Mouse (Mus musculus) layer of hippocampus, adult 9-11 months (tissue): ENCODE results near the gene Atp6v1fnb.

Experiments used
- DNase-seq: peaks from one replicate; pipeline ENCODE4 v3.0.0; 2022

Gene Atp6v1fnb

DNA sequence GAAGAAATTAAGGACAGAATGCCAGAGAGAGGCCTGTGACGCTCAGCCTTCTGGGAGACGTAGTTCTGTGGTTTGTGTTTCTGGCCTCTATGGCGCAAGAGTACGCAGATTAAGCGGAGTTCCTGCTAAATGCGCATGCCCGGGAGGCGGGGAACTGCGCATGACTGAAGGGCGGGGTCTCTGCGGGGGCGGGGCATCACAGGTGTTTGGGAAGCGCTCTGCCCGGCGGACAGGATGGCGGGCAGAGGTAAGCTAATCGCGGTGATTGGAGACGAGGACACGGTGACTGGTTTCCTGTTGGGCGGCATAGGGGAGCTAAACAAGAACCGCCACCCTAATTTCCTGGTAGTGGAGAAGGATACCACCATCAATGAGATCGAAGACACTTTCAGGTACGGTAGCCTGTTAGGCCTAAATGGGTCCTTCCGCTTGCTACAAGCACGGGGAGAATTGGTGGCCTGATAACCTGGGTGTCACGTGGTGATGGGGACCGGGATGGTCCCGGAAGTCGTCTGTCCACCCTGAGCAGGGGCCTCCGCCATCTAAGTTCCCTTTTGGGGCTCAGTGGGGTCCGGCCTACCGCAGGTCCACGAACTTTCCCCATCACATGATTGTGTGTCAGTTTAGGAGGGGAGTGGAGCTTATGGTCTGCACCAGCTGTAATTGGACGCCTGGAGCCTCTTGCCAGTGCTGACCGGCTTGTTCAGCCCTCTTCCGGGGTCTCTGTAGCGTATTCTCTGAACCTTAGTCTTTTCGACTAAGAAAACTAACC is 3.5 kb upstream of the Atp6v1fnb start, which contains the start of gene Atp6v1f:
Atp6v1f (plus strand) TSS at position 136 of the 772 bp plus-strand sequence.
- peak; percentile 93 for DNase-seq

DNA sequence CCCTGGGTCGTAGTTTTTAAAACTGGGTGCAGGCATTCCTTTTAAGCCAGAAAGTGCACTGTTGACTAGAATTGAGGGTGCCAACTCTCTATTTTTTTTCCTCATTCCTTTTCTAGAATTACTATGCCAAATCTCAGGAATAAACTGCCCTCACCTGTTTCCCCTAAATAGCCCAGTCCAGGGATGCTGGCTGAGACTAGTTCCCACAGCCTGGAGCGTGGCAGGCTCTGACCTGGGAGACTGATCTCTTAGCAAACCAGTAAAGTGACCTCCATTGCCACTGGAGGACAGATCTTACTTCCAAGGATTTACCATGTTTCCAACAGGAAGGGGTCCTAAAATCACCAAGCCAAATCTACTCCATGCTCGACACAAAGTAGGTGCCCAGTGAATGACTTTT is 2.4 kb upstream of the Atp6v1fnb start:
- no peak for DNase-seq

DNA sequence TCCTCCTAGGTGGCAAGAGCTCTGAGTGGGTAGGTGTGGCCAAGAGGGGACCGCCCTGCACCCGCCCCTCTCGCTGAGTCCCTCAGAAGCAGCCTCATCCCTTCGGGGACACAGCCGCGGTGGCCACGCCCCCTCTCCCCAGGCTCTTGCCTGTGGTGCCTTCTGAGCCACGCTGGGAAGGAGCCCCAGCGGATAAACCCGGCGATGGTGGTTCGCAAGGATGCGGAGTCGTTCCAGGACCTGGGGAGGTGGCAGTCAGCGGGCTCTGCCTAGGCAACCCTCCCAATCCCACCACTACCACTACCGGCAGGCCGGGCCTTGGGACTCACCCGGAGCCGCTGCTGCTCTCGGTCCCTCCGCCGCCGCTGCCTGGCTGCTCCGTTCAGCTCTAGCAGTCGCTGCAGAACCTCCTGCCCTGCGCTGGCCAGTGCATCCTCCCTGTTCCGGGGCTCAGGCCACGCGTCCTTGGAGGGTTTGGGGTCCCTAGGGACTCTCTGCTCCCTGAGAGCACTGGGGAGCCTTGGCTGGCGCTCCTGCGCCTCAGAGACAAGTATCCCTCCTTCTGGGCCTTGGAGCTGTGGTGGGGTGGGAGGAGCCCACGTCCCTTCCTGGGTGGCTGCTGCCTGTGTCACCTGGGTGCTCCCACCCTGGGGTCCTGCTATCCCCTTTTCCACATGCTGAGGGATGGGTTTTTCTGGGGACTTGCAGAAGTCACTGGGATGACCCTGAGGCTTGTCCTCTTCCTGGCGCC is 2.9 kb downstream of the Atp6v1fnb start:
- peak; percentile 84 for DNase-seq

DNA sequence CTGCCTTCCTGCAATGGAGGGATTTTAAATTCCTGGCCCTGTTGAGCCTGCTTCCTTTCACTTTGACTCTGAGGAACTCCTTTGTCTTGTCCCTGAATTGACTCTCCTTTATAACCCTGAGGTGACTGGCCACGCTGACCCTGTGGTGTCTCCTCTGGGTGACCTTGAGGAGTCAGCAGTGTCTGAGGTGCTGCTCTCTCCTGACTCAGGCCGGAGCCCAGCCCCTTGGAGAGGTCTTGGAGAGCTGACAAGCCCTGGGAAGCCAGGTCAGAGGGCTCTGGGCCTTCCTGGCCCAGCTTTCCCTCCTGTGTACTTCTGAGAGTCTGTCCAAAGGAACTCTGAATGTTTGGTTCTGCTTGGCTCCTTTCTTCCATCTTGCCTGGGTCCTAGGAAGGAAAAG is 3.5 kb downstream of the Atp6v1fnb start:
- no peak for DNase-seq

DNA sequence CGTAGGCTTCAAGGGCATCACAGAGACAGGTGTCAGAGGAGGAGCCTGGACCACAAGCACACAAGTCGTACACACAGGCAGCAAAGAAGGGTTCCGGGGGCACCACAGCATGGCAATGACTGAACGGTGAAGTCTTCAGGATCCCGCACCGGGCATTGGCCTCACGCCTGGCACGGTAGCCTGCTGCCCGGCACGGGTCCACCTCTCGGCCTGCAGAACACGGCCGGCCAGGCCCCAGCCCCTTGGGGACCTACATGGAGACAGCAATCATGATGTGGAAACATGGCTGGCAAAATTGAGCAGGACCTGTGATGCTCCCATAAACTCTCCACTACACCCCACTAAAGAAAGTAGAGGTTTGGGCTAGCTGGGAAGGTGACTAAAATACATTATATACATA is 11.5 kb downstream of the Atp6v1fnb start:
- DNase-seq: no peak

DNA sequence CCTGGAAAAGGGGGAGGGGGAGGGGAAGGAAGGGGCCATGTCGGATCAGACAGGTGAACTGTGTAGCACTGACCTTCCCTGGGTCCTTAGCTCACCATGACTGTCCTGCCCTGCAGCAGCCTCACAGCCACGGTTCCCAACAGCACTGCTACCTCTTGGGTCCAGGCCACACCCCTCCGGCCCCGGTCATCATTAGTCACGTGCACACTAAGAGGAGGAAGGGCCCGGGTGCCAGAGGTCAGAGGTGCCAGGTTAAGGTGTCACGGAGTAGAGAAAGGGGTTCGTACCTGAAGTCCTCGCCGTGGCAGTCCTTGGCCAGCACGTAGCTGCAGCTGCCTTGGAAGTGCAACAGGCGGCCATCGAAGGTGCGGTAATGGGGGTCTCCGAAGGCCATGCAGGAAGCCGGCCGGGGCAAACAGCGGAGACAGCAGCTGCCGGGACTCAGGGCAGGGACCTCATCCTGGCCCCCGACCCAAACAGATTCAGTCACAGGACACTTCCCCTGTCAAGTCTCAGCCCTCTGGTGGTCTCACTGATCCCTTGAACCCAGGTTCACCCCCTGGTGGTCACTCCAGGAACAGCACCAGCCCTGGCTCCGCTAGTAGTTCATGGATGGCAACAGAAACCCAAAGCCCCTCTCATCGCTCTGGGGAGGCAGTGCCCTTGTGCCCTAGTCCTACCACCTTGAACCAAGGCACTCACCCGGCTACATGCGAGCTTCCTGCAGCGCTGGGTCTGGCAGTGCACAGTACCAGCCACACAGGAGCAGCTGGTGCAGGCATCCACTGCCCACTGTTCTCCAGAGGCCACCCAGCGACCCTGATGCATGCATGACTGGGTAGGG is 13.7 kb downstream of the Atp6v1fnb start:
- DNase-seq: no peak

DNA sequence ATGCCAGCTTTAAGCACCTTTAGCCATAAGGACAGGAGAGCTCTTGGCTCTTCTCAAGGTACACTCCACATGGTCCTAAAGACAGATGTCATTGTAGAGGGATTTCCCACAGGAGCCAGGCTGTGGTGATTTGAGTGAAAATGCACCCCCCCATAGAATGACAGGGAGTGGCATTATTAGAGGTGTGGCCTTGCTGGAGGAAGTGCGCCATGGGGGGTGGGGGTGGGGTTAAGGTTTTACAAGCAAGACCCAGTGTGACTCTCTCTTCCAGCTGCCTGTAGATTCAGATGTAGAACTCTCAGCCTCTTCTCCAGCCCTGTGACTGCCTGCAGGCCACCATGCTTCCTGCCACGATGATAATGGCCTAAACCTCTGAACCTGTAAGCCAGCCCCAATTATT is 14.7 kb downstream of the Atp6v1fnb start:
- DNase-seq: no peak

DNA sequence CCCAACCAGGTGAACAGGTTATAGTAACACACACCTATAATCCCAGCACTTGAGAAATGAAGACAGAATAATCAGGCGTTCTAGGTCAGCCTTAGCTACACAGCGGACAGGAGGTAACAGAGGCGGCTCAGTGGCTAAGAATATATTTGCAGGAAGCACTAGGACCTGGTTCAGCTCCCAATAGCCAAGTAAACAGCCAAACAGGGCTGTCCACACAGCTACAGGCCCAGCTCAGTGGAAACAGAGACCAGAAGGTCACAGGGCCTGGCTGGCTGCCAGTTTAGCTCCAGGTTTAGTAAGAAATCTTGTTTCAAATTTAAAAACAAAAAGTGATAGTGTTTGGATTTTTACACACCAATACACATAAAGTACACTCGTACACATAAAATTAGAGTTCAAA is 22.9 kb downstream of the Atp6v1fnb start:
- DNase-seq: no peak

DNA sequence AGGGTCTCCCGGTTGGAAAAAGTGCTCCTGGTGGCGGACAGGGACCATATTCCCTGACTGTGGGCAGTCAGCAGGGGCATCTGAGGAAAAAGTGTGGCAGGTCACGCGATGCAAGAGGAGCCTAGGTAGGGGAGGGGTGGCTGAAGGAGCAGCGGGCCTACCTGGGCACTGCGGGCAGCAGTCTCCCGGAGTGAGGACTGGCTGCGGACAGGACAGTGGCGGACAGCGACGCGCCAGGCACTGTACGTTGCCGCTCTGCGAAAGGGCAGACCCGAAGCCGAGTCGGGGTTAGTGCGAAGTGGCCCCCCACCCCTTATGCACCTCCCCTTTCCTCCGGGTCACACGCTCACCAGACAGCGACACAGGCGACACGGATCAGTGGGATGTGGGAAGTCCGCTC is 25.0 kb downstream of the Atp6v1fnb start:
- DNase-seq: no peak

DNA sequence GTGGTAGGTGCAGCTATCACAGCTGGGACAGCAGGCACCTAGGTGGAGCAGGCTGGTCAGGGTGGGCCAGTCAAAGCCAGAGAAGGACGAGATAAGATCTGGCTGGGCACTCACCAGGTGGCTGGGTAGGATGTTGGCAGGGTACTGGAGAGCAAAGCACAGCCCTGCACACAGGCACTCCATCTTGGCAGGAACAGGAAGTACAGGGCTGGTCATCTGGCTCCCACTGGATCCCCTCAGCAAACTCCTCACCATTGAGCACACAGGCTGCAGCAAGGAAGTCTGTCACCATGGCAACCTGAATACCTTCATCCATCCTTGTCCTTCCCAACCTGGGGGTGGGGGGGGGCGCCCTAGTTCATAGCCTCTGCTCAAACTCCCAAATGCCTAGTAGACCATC is 26.6 kb downstream of the Atp6v1fnb start:
- DNase-seq: no peak

DNA sequence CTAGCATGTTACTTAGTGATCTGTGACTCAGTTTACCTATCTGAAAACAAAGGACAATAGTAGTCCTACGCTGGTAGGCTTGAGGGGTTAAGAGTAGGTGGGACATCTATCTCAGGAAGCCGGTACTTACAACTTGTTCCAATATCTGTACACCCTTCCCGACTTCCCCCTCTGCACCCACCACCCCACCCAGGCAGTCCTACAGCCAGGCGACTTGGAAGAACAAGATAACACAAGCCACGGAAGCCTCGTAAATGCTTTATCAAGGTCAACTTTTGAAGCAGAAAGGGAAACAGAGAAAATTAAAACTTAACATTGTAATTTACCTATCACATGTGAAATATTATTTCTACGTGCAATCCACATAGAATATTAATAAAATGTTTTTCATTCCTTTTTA is 28.9 kb downstream of the Atp6v1fnb start:
- no peak for DNase-seq

DNA sequence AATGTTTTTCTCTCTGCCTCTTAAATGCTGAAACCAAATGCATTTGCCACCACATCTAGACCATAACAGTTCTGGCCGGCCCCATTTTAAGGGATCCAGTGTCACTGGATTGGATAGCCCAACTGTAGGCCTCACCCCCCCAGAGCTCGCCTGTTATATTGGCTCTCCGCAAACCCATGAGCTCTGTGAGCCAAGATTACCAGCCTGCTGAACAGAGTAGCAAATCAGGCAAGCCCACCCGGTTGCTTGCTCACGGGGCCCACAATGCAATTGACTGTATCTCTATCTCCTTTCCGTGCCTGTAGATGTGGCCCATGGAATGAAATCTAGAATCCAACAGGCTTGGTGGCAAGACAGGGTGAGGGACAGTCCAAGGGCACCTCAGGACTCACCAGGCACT is 29.6 kb downstream of the Atp6v1fnb start:
- no peak for DNase-seq

DNA sequence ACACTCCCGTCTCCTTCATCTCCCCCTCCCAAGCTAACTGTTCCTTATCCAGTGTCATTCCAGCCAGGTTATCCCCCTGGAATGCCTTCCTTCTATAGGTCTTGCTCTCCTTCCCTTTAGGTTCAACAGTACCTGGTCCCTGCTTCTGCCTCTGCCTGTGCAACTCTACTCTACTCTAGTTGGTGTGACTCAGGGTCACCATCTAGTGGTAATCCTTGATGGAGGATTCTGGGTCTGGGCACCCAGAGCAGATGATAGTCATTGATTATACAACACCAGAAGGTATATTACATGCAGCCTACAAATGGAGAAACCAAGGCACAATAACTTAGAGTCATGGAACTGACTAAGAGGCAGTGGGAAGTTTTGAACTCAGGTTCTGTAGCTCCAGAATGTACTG is 30.4 kb downstream of the Atp6v1fnb start:
- no peak for DNase-seq

DNA sequence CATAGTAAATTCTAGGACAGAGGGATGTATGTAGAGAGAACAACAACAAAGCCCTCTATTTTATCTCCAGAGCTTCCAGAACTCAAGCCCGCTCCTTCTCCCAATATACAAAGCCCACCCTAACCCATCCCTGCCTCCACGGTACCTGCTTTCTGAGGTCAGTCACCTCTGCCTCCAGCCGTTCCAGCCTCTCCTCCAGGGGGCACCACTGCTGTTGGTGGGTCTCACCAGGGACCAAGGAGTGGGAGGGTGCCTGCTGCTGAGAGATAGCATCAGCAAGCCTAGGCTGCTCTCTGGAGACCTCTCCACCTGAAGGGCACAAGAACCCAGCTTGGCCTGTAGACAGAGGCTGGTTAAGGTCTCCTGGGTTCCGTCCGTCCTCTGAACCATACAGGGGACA is 34.3 kb downstream of the Atp6v1fnb start:
- no peak for DNase-seq

DNA sequence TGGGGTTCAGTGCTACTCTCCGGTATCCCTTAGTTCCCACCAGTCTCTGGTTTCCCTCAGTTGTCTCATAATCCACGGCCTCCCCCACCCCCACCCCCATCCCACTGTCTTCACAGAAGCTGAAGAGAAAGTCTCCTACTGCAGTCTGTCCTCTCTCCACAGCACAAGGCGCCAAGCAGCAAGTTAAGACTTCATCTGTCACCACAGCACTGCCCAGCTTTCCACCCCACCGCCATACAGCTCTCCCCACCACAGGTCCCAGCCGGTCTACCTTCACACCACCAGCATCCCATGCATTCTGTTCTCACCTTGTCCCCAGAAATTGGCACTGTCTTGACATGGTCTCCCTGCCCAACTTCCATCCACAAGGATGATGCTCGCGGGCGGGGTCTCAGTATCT is 35.6 kb downstream of the Atp6v1fnb start:
- DNase-seq: no peak

DNA sequence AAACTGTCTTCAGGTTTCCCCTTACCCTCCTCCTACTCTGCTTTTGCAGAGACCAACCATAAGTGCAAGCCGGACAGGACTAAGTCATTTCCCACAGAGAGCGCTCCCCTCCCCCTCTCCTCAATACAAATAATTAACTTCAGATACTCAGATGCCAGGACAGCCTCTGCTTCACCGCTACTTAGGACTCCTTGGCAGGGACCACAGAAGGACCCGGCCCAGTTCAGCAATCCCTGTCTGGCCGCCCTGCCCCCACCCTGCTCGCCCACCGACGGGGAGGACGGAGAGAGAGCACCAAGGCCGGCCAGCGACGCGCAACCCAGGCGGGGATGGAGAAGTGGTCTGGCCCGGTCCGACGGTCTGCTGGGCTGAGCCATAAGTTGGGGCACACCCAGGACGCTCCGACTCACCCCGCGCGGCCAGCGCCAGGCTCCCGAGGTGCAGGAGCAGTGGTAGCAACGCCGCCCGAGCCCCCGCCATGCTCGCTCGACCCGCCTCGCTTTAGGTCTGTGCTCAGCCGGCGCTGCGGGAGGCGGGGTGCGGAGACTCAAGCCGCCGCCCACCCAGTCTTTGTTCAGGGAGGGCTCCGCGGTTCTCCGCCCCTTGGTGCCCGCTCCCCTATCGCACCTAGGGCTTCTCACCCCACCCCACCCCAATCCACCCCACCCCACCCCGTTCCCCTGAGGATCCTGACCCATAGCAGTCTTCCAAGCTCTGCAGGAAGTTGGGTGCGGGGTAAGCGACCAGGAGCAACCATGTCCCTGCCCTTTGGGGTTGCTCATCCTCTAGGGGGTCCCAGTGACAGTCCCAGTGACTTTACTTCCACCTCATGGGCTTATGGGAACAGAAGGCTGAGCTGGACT is 36.4 kb downstream of the Atp6v1fnb start, which contains the start of gene Kcp:
Kcp (minus strand) TSS at position 506 of the 863 bp plus-strand sequence.
- no peak for DNase-seq

DNA sequence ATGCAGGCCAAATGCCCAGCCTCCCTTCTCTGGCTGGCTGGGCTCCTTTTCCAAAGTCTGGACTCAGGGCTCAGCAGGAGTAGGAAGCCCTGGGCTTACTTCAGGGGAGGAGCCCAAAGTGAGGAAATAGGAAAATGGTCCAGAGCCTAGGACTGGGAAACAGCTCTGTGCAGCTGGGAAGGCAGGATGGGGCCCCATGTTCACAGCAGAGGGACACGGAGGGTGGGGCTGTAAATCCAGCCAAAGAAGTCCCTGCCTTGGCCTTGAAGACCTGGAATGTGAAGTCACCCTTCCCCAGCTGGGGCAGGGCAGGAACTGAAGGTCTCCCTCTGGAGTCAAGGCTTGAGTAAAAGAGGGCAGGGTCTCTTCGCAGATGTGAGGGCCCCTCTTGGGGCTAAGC is 37.8 kb downstream of the Atp6v1fnb start:
- DNase-seq: no peak

DNA sequence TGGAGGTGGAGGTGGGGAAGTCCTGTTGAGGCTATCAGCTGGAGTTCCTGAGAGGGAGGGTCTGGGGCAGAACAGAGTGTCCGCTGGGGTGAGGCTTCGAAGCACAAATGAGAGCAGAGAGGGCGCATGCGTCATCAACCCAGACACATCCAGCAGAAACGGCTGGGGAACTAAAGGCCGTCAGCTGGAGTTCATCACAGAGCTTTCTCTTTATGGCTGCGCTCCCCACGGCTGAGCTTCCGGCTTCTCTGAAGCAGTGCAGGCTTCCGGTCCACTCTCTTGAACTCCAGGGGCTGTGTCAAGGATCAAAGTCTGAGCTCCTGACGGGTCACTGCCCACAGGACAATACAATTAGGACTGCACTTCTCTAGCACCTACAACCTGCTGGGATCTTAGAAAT is 42.0 kb downstream of the Atp6v1fnb start:
- DNase-seq: no peak

DNA sequence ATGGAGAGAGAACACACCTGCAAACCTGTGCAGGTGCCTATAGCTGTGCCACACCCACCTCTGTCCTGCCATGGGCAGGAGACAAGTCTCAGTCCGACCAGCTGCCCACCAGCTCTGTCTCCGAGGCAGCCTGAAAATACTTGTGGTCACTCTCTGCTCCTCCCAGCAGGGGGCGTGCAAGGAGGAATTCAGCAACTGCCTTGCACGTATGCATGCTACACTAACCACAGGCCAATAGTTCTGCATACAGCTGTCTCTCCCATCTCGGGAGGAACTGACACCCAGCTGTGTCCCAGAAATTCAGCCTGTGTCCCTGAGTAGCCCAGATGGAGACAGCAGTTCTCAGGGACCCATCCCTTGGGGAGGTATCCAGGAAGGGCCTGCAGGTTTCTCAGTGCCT is 45.9 kb downstream of the Atp6v1fnb start:
- DNase-seq: peak; percentile 49

DNA sequence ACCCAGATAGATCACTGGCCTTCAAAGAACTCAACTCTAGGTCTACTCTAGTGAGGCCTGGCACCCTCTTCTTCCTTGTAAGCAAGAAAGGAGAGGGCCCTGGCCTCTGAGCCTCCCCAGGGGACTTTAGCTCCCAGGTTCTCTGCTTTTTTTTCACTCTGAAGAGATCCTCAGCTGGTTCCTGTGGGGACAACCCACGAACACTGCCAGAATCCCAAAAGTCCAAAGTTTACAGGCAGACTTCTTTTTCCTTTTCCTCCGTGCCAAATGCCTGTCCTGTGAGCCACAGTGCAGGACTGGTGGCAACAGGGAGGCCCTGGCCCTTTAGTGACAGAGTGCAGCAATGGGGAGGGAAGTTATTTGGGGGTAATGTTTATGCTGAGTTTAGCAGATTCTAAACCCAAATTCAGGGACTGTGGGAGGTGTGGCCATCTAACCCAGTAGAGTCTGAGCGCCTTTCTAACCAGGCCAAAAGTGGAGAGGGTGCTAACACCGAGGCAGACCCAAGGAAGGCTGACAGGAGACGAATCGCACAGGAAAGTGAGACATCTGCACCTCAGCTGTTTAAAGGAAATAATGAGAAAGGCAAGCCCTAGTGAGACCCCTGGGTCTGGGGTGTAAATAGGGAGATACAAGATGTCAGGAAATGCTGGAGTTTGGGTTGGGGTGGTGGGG is 51.5 kb downstream of the Atp6v1fnb start:
- no peak for DNase-seq
